Mouse (Mus musculus): ENCODE data around the gene Desi2.

DNA sequence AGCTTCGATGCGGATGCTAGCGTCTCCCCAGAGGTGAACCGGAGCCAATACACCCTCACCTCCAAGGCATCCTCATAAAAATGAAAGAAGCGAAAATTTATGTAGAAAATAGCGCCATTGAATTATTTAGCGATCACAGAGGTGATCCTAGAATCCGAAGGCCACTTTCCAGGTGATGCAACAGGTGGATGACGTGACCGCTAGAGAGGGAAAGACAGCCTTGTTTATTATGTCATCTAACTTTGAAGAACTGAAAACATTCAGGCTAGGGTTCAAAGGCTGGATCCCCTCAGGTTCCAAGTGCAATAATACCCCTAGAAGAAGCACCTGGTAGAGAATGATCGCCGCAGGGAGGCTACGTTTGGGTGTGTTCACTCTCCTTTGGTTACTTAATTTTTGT is 1.2 kb downstream of the Desi2 start:
- no peak for TF ChIP-seq CTCF (IDR thresholded peaks at IDR 0.05; ENCODE audit: low read depth)
- TF ChIP-seq EP300 (IDR thresholded peaks at IDR 0.05; ENCODE audit: low read depth): no peak

All from liver, embryonic 14.5 days (tissue).